Mouse (Mus musculus): ENCODE measurements around the gene Ccdc13. TPM values are rescaled to one million over a fixed set of nuclear protein-coding genes. Genes with fewer than 3 reads are reported as not detected.

Ccdc13 gene
- not detected for polyA plus RNA-seq (2014; fragmentation: Illumina TruSeq; extraction: RNeasy Lipid Tissue Mini Kit (QIAGEN cat#74804); ENCODE audit: low read depth, low replicate concordance)

DNA sequence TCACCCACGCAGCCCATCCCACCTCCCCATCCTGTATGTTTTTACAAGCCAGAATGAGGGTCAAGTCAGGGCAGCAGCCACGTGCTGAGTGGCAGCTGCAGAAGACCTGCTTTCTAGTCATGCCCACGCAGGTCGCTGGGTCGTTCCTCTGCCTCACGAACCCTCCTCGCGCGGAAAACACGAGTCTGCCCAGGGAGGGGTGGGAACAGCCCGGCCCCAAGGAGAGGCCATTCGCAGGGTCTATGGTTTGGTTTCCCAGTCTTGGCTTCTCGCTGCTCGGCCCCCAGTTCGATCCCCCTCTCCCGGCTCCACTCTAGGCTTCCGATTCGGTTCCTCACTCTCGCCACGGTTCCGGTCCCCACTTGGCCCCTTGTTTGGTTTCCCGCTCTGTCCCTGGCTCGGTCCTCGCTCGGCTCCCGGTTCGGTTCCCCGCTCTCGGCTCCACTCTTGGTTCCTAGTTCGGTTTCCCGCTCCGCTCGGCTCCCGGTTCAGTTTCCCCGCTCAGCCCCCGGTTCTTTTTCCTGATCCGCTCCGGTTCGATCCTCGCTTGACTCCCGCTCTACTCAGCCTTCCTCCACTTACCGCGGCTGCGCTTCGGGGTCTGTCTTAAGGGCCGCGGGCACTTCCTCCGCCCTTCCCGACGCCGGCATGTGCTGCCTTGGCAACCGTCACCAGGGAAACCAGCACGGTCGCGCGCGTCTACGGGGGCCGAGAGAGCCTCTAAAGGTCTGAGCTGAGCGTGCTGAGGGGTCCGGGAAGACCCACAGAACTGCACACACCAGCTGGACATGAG is at the start of gene Ccdc13:
Ccdc13 (minus strand) TSS at position 633 of the 793 bp plus-strand sequence.

GRCm38 (mm10) chr9:121858153-121858488 is 18.9 kb upstream of the Ccdc13 start, which contains the start of gene Higd1a:
Gene Higd1a (minus strand): TSS chr9:121858362.

DNA sequence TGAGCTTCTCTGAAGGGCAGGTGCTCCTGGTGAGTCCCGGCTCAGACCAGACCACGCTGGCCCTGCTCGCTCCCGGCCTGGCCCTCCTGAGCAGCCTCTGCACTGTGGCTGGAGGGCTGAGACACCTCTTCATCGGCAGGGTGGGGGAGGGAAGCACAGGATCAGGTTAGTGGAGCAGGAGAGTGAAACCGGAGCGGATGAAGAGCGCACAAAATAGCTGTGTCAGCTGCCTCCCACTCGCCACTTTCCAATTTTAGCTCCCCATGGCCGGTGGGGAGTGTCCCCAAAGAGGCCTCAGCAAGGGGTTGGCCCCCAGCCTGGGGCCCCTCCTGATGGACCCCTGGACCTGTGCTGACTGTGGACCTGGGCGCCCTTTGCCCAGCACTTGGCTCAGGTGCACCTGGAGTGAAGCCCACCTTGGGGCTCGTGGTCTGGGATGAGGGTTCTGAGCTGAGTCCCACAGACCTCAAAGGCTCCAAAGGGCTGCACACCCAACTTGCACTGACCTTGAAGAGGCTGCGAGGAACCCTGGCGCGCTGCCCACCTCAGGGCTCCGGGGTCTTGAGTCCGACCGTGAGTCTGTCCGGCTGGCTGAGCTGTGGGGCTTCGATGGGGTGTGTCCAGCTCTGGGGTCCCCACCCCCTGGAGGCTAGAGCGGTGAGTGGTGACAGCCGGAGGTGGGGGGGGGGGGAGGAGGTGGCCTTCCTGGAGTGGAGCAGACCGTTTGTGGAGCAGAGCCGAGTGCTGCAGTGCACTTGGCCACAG is 47.3 kb downstream of the Ccdc13 start, which contains the start of gene Hhatl:
Hhatl (minus strand) TSS at position 751 of the 765 bp plus-strand sequence.

DNA sequence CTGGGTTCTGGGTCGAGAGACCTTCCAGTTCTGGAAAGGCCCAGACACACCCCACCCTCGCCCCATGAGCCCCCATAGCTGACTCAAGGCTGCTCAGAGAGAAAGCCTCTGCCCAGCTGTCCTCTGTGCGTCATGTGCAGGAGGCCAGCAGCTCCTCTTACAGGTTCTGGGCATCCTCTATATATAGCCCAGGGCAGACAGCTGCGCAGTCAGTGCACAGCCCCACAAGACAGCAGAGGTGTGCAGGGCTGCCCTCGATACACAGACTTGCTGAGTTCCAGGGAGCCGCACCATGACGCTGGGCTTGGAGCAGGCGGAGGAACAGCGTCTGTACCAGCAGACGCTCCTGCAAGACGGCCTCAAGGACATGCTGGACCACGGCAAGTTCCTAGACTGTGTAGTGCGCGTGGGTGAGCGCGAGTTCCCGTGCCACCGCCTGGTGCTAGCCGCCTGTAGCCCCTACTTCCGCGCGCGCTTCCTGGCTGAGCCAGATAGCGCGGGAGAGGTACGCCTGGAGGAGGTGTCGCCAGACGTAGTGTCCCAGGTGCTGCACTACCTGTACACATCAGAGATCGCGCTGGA is 61.7 kb downstream of the Ccdc13 start, which contains the start of gene Klhl40:
Klhl40 (plus strand) TSS at position 124 of the 582 bp plus-strand sequence.

GRCm38 (mm10) chr9:121759091-121760081 is 79.9 kb downstream of the Ccdc13 start, which contains the start of gene Zfp651:
Gene Zfp651 (plus strand): TSS chr9:121759330.

Other genes starting within 250 kb of the Ccdc13 start
- not detected for gene Lyzl4, start 197.4 kb downstream of the Ccdc13 start, polyA plus RNA-seq (2014; fragmentation: Illumina TruSeq; extraction: RNeasy Lipid Tissue Mini Kit (QIAGEN cat#74804); ENCODE audit: low read depth, low replicate concordance)
- gene Vipr1, start 196.7 kb downstream of the Ccdc13 start, polyA plus RNA-seq (2014; fragmentation: Illumina TruSeq; extraction: RNeasy Lipid Tissue Mini Kit (QIAGEN cat#74804); ENCODE audit: low read depth, low replicate concordance) = 0.29 TPM
- 5.1 TPM for gene Sec22c, start 134.0 kb downstream of the Ccdc13 start, polyA plus RNA-seq (2014; fragmentation: Illumina TruSeq; extraction: RNeasy Lipid Tissue Mini Kit (QIAGEN cat#74804); ENCODE audit: low read depth, low replicate concordance)
- gene Ss18l2, start 129.1 kb downstream of the Ccdc13 start, polyA plus RNA-seq (2014; fragmentation: Illumina TruSeq; extraction: RNeasy Lipid Tissue Mini Kit (QIAGEN cat#74804); ENCODE audit: low read depth, low replicate concordance) = 186 TPM
- 41.3 TPM for gene Nktr, start 120.3 kb downstream of the Ccdc13 start, polyA plus RNA-seq (2014; fragmentation: Illumina TruSeq; extraction: RNeasy Lipid Tissue Mini Kit (QIAGEN cat#74804); ENCODE audit: low read depth, low replicate concordance)
- 83.0 TPM for gene Zfp651, start 80.1 kb downstream of the Ccdc13 start, polyA plus RNA-seq (2014; fragmentation: Illumina TruSeq; extraction: RNeasy Lipid Tissue Mini Kit (QIAGEN cat#74804); ENCODE audit: low read depth, low replicate concordance)
- gene Klhl40, start 61.9 kb downstream of the Ccdc13 start, polyA plus RNA-seq (2014; fragmentation: Illumina TruSeq; extraction: RNeasy Lipid Tissue Mini Kit (QIAGEN cat#74804); ENCODE audit: low read depth, low replicate concordance) = 19.7 TPM
- 107 TPM for gene Hhatl, start 47.0 kb downstream of the Ccdc13 start, polyA plus RNA-seq (2014; fragmentation: Illumina TruSeq; extraction: RNeasy Lipid Tissue Mini Kit (QIAGEN cat#74804); ENCODE audit: low read depth, low replicate concordance)
- 215 TPM for gene Higd1a, start 18.9 kb upstream of the Ccdc13 start, polyA plus RNA-seq (2014; fragmentation: Illumina TruSeq; extraction: RNeasy Lipid Tissue Mini Kit (QIAGEN cat#74804); ENCODE audit: low read depth, low replicate concordance)
- 1.5 TPM for gene Ackr2, start 58.9 kb upstream of the Ccdc13 start, polyA plus RNA-seq (2014; fragmentation: Illumina TruSeq; extraction: RNeasy Lipid Tissue Mini Kit (QIAGEN cat#74804); ENCODE audit: low read depth, low replicate concordance)
- not detected for gene Cyp8b1, start 76.8 kb upstream of the Ccdc13 start, polyA plus RNA-seq (2014; fragmentation: Illumina TruSeq; extraction: RNeasy Lipid Tissue Mini Kit (QIAGEN cat#74804); ENCODE audit: low read depth, low replicate concordance)
- gene Fam198a, start 111.5 kb upstream of the Ccdc13 start, polyA plus RNA-seq (2014; fragmentation: Illumina TruSeq; extraction: RNeasy Lipid Tissue Mini Kit (QIAGEN cat#74804); ENCODE audit: low read depth, low replicate concordance) = 0.97 TPM
- gene Pomgnt2, start 157.6 kb upstream of the Ccdc13 start, polyA plus RNA-seq (2014; fragmentation: Illumina TruSeq; extraction: RNeasy Lipid Tissue Mini Kit (QIAGEN cat#74804); ENCODE audit: low read depth, low replicate concordance) = 14.0 TPM